Comparison of ENCODE assay signal across 17 mouse cellular contexts in the genomic region with DNA sequence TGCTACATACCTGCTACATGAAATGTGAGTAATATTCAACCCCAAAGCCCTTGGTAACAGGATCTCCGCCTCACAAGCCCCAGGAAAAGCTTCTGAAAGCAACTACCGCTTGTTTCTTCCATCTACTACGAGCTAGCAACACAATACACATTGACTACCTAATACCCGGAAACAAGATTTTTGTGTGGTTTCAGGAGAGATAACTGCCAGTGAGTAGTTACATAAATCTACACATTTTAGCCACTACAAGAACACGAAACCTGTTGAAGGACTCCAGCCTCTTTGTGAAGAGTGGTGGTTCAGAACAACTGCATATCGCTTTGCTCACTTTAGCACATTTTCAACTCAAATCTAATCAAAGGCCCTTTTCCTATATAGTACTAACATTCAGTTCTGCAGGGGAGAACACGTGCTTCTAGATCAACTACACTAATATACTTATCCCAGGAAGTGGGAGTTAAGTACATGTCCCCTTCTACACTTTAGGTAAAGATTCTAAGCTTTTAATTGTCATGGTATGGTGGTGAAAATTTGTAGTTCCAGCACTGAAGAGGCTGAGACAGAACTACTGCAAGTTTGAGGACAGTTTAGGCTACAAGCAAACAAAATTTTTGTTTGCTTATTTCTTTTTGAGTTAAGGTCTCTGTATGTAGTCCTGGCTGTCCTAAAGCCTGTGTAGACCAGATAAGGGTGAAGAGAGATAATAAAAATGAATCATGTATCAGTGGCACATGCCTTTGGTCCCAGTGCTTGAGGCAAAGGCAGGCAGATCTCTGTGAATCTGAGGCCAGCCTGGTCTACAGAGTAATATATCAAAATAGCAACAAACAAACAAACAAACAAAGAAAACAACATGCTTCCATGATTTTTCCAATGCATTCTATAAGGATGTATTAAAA. TPM values are rescaled to one million over a fixed set of nuclear protein-coding genes. Genes with fewer than 3 reads are reported as not detected.
DNase-seq lines count a peak whose midpoint lies in the region; ATAC-seq lines count a peak whose summit lies in the region.
"Had no signal": no experiment of that assay in that cellular context is flagged by ENCODE, and none has a peak within 500 bp of the region (broad histone marks: within the 10 kb centered on the region; RNA-seq: fewer than 3 reads in every experiment).

No protein-coding gene starts in this region.

- no peak overlapping the region for H3K9ac ChIP-seq in liver, embryonic 11.5 days (ENCODE audit: low read depth, low read length)
- H3K9ac ChIP-seq: embryonic facial prominence, embryonic 15.5 days; forebrain, embryonic 13.5 days; limb, embryonic 12.5 days; neural tube, embryonic 15.5 days had no signal

- H3K9me3 ChIP-seq in liver, embryonic 11.5 days (ENCODE audit: control insufficient read depth, low read length) = no peaks in the 10 kb centered on the region
- H3K9me3 ChIP-seq: embryonic facial prominence, embryonic 15.5 days; forebrain, embryonic 13.5 days; hindbrain, embryonic 10.5 days; limb, embryonic 12.5 days; midbrain, embryonic 10.5 days; neural tube, embryonic 15.5 days had no signal

- no peak for DNase-seq in liver, embryonic 11.5 days (ENCODE audit: low spot score)
- DNase-seq in liver = no peak
- DNase-seq in c-Kit-positive CD71-positive TER-119-positive erythroid progenitor cells, embryonic 14.5 days (ENCODE audit: low spot score) = peak; percentile 14
- DNase-seq in left cerebral cortex, adult 11 months (ENCODE audit: low spot score) = no peak
- DNase-seq: cerebellum, adult 18-20 months had no signal

- peak overlapping the region; percentile 58 for H3K4me2 ChIP-seq in liver, embryonic 11.5 days
- H3K4me2 ChIP-seq: embryonic facial prominence, embryonic 15.5 days; forebrain, embryonic 13.5 days; limb, embryonic 12.5 days; neural tube, embryonic 15.5 days had no signal

- no peak overlapping the region; the same call in 1 of the 2 replicates for H3K4me3 ChIP-seq in liver, embryonic 11.5 days (ENCODE audit: low read depth, low read length)
- H3K4me3 ChIP-seq: embryonic facial prominence, embryonic 15.5 days; forebrain, embryonic 13.5 days; hindbrain, embryonic 10.5 days; layer of hippocampus, adult 2 months; limb, embryonic 12.5 days; midbrain, embryonic 10.5 days; neural tube, embryonic 15.5 days had no signal

- ATAC-seq in liver, embryonic 11.5 days (replicated peaks; ENCODE audit: low FRiP score) = peak; percentile 73
- peak; percentile 64 for ATAC-seq in CD4-positive, CD25-positive, alpha-beta regulatory T cell, adult 4 months
- ATAC-seq in megakaryocyte progenitor cell, adult 5-6 weeks (replicated peaks; ENCODE audit: poor library complexity) = peak; percentile 27
- no peak; the same call in 1 of the 2 replicates for ATAC-seq in granulocyte monocyte progenitor cell, adult 5-6 weeks (replicated peaks; ENCODE audit: poor library complexity, severe bottlenecking)
- ATAC-seq: forebrain, embryonic 13.5 days; Patski had no signal

- peaks cover 52% of the 10 kb centered on the region for H3K4me1 ChIP-seq in liver, embryonic 11.5 days (replicated peaks; ENCODE audit: control insufficient read depth, insufficient read depth, low read length)
- H3K4me1 ChIP-seq: hindbrain, embryonic 10.5 days; limb, embryonic 12.5 days; midbrain, embryonic 10.5 days had no signal

- no peaks in the 10 kb centered on the region for H3K27me3 ChIP-seq in liver, embryonic 11.5 days (replicated peaks; ENCODE audit: control insufficient read depth, insufficient read depth, low read length)
- H3K27me3 ChIP-seq: CH12.LX; embryonic facial prominence, embryonic 15.5 days; forebrain, embryonic 13.5 days; limb, embryonic 12.5 days; neural tube, embryonic 15.5 days; Patski had no signal

- WGBS in liver, embryonic 11.5 days = 45% methylated on average over 7 of the region's 7 CpGs

- H3K36me3 ChIP-seq in liver, embryonic 11.5 days (ENCODE audit: control insufficient read depth, insufficient read depth, low read length) = no peaks in the 10 kb centered on the region; the same call in 1 of the 2 replicates
- H3K36me3 ChIP-seq: embryonic facial prominence, embryonic 15.5 days; limb, embryonic 12.5 days; neural tube, embryonic 15.5 days had no signal

- peak overlapping the region; percentile 69 for H3K27ac ChIP-seq in liver, embryonic 11.5 days (ENCODE audit: low read depth, low read length)
- H3K27ac ChIP-seq: embryonic facial prominence, embryonic 15.5 days; forebrain, embryonic 13.5 days; hindbrain, embryonic 10.5 days; layer of hippocampus, adult 2 months; limb, embryonic 12.5 days; midbrain, embryonic 10.5 days; neural tube, embryonic 15.5 days had no signal

RNA-seq across cellular contexts. Expression of a gene that starts 9.3 kb away (rescaled TPM):
- 19.0 and 23.3 TPM in 2 replicates for polyA plus RNA-seq in liver, embryonic 11.5 days (2014; fragmentation: Nextera tagmentation; extraction: Ambion mirVana)
- polyA plus RNA-seq in CD4-positive, CD25-positive, alpha-beta regulatory T cell, adult 4 months (2017; shearing (Covaris generic)) = 10 to 100 TPM in 1 of 2 experiments, 1 to 10 TPM in 1; 8.1 to 10.0 TPM
- total RNA-seq in megakaryocyte progenitor cell, adult 5-6 weeks (2015) = 63.4 and 71.3 TPM in 2 replicates
- total RNA-seq in megakaryocyte progenitor cell, adult 5-6 weeks (2017) = 24.4 and 25.0 TPM in 2 replicates
- 34.1 and 54.1 TPM in 2 replicates for total RNA-seq in granulocyte monocyte progenitor cell, adult 5-6 weeks (2014; fragmentation: Nextera tagmentation)
- 21.7 and 27.4 TPM in 2 replicates for total RNA-seq in granulocyte monocyte progenitor cell, adult 5-6 weeks (2017)
